Mouse (Mus musculus) brain, embryonic 14.5 days (tissue): ENCODE measurements around the gene Lmtk2. TPM values are rescaled to one million over a fixed set of nuclear protein-coding genes. Genes with fewer than 3 reads are reported as not detected.
A peak's percentile ranks its signal among the peaks of the same experiment; 100 is the strongest.

Experiments used
- DNase-seq: peaks from one replicate; pipeline ENCODE4 v3.0.0-alpha.2; 2011; ENCODE audit warnings: low read depth
- CTCF ChIP-seq: fragments of 200-500 bp; IDR thresholded peaks from 2 replicates; pipeline ENCODE4 v1.5.1; 2012; ENCODE audit warnings: inconsistent platforms, mild to moderate bottlenecking, moderate library complexity, borderline replicate concordance; ENCODE audit not compliant: insufficient read depth, insufficient read length; ENCODE audit errors: extremely low read depth
- POLR2A ChIP-seq: fragments of 200-500 bp; IDR thresholded peaks from 2 replicates; pipeline ENCODE4 v1.6.1; 2012; ENCODE audit warnings: mild to moderate bottlenecking, inconsistent platforms, borderline replicate concordance; ENCODE audit not compliant: poor library complexity, insufficient read depth, insufficient read length, severe bottlenecking; ENCODE audit errors: extremely low read depth
- polyA plus RNA-seq: library from polyadenylated mRNA; depleted of rRNA; stranded (reverse); fragments of >200 nt; gene quantifications from 2 replicates; pipeline ENCODE4 v1.2.3, GENCODE M21; 2012

The Lmtk2 gene
- polyA plus RNA-seq, 1 experiment, result 24.8 TPM

DNA sequence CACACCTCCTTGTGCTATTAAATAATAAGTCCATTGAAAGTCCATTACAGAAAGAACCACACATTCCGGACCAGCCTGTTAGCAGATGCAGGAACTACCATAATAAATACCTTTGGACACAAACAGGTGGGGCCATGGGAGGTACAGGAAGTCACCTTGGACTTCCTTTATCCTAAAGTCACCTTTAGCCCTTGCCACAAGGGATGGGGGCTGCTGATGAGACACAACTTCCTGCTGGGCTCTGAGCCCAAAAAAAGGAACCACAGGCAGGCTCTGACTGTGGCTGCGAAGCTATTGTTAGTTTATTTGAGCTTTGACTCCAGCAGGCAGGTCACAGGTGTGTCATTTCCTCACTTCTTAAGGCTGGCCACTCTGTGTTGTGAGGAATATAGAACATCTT lies 13.7 kb upstream of the Lmtk2 start:
- TF ChIP-seq POLR2A, result no peak
- TF ChIP-seq CTCF, result no peak
- no peak for DNase-seq

- DNase-seq, result no peak
- no peak for TF ChIP-seq CTCF
- no peak for TF ChIP-seq POLR2A
Measured at GRCm38 (mm10) chr5:144088354-144088753, 11.9 kb upstream of the Lmtk2 start.

DNA sequence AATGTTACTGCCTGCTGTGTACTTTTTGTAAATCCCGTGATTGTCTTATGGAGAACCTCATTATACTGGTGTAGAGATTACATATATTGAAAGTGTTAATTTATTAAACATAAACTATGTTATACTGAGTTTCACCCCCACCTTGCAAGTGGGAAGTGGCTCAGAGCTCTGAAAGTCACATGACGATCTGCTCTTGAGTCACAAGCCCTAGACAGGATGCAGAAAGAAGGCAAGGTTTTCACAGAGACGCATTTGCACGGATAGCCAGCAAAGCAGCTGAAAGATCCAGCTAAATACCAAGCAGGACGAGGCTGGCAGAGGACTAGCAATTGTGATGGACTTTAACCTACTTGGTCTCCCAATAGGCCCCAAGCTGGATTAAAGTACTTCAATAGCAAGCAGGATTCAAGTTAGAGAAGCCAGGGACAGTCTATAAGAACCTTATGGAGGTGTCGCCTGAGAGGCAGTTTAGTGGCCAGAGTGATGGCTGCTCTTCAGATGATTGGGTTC lies 4.7 kb upstream of the Lmtk2 start:
- DNase-seq, result no peak
- TF ChIP-seq CTCF, result no peak
- TF ChIP-seq POLR2A, result no peak

- DNase-seq, result no peak
- TF ChIP-seq POLR2A (no peak), CTCF (no peak)
Measured at GRCm38 (mm10) chr5:144097902-144098639, 2.2 kb upstream of the Lmtk2 start.

GRCm38 (mm10) chr5:144098640-144098929 lies 1.7 kb upstream of the Lmtk2 start:
- no peak for DNase-seq
- no peak for TF ChIP-seq POLR2A
- no peak for TF ChIP-seq CTCF

DNA sequence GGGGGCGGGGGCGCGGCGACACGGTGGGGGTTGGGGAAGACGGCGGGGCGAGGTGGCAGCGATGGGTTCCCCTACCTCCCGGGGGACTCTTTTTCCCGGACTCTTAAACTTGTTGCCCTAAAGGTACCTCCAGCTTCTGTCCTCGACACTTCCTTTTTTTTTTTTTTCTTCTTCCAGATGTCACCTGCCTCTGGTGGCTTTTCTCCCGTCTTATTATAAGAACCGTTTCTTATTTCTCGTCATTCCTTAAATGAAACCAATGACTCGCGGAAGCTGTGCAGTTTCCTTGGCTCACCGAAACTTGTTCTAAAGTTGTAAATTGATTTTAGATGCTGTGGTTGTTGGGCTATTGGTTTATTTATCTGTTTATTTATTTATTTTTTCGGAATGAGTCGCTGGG lies 712 bp downstream of the Lmtk2 start:
- no peak for TF ChIP-seq POLR2A
- peak; percentile 32 for DNase-seq

DNA sequence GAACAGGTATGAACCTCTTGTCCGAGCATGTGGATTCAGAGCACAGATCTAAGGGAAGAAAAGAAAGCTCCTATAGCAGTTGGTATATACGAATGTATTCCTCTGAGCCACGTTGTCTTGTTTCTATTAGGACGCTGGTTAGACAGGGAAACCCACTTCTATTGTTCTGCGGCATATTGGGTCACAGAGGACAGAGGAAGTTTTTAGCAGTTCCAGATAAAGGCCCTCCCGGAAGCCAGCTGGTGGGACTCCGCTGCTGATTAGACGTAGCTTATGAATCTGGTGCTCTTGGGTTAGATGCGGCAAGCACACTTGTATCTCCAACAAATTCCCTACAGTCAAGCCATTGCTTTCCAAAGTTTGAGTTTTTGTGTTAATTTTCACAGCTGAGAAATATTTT lies 4.8 kb downstream of the Lmtk2 start:
- no peak for DNase-seq
- TF ChIP-seq POLR2A (no peak), CTCF (no peak)

DNA sequence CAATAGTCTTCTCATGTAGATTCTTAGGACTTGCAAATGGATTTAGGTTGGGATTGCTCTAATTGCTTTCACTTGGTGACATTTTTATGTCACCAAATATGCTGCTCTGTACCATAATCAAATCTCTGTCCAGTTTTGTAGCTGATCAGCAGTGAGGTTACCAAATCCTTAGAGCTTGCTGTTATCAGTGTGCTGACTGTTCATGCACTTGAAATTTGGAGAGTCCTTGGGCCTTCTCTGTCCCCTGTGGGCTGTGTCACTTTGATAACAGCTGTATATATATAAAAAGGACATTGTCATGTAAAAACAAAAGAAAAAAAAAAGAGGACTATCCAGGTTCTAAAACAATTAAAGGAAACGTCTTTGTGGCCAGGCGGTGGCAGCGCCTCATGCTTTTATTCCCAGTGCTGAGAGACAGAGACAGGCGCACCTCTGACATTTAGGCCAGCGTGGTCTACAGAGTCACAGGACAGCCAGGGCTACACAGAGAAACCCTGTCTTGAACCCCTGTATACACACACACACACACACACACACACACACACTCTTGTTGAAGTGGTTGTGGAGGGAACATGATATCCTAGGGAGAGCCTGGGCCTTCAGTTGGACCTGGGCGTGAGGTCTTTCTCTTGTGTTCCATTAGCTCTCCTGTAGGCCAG lies 5.4 kb downstream of the Lmtk2 start:
- TF ChIP-seq POLR2A, result no peak
- no peak for TF ChIP-seq CTCF
- DNase-seq, result no peak

DNA sequence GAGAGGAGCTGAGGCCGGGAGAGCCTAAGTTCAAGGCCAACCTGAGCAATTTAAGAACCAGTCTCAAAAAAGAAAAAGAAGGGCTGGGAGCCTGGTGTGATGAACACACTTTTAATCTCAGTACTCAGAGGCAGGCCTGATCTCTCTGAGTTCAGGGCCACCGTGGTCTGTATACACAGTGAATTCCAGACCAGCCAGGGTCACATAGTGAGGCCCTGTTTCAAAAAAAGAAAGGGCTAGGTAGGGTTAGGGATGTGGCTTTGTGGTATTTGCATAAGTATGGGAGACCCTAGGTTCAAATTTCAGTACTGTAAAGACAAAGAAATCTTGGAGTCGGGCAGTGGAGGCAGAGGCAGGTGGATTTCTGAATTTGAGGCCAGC lies 5.9 kb downstream of the Lmtk2 start:
- TF ChIP-seq CTCF, result no peak
- TF ChIP-seq POLR2A, result no peak
- DNase-seq, result no peak

GRCm38 (mm10) chr5:144109201-144109600 lies 9.0 kb downstream of the Lmtk2 start:
- no peak for TF ChIP-seq CTCF
- no peak for DNase-seq

DNA sequence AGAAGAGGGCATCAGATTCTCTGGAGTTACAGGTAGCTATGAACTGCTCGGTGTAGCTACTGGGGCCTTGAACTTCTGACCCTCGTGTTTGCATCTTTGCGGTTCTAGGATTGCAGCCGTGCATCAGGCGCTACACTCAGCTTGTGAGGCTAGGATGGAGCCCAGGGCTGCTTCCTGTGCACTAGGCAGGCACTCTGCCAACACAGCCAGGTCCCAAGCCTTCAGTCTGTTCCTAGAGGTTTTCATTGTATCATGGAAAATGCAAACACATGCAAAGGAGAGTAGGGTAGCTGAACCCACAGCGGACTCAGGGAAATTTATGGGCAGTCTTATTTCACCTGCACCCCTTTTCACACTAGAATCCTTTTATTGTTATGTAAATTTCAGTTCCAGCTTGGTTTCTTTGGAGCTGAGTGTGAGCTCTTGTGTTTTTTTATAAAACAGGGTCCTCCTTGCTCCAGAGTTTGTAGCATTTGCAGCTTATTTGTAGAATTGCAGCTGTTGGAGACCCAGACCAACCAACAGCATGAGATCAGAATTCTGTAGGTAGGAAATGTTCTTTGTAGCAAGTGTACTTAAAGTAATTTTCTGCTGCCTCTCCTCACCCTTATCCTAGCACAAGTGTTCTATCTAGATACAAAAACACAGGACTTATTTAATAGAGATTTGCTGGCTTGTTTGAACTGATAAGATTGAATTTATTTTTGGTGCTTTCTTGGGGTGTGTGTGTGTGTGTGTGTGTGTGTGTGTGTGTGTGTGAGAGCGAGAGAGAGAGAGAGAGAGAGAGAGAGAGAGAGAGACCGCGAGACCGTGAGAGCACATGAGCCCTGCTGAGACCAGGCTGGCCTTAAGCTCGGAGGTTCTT lies 12.6 kb downstream of the Lmtk2 start:
- peak; percentile 53 for DNase-seq
- TF ChIP-seq POLR2A (no peak), CTCF (no peak)
